Mouse (Mus musculus): ENCODE data around the gene Dpf2. TPM values are rescaled to one million over a fixed set of nuclear protein-coding genes. Genes with fewer than 3 reads are reported as not detected.

Gene Dpf2
- total RNA-seq, 2 experiments from 2014 or later: 101 TPM

DNA sequence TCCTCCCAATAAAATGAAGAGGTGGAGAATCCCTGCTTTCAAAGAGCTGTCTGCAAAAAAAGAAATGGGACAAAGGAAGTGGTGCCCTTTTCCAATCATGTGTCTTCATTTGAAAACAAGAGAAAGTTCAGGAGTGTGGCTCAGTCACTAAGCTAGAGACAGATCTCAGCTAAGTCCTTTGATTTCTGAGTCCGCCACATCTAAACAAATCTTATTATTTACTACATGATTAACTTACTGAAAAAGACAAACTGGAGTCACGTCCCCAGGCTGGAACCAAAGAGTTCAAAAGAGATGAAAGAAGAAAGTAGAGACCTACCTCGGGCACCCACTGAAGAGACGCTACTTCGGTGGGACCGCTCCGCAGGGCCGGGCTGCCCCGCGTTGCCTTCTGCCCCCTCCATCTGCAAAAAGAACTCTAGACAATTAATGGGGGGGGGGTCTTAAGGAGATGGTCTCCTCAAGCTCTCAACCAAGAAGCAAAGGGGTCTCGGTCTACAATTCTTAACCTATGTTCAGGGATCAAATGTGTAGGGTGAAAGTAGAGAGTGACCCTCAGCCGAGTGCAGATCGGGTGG lies 38.3 kb downstream of the Dpf2 start:
- intact Hi-C loops (cut with DNase I): no loop called here
- DNase-seq: no peak

GRCm38 (mm10) chr19:5872931-5873556 lies 39.8 kb downstream of the Dpf2 start:
- DNase-seq: no peak
- intact Hi-C loops (cut with DNase I): no loop called here

- intact Hi-C loops (cut with DNase I): no loop called here
Observed at GRCm38 (mm10) chr19:5872528-5872927, 40.3 kb downstream of the Dpf2 start.

GRCm38 (mm10) chr19:5871683-5872082 lies 41.1 kb downstream of the Dpf2 start:
- no peak for DNase-seq
- intact Hi-C loops (cut with DNase I): no loop called here

More at GRCm38 (mm10) chr19:5872528-5872927, 40.3 kb downstream of the Dpf2 start:
- no peak for DNase-seq

GRCm38 (mm10) chr19:5871273-5871672 lies 41.5 kb downstream of the Dpf2 start:
- peak; percentile 41 to 48 for DNase-seq
- intact Hi-C loops (cut with DNase I): no loop called here

GRCm38 (mm10) chr19:5868096-5868495 lies 44.7 kb downstream of the Dpf2 start:
- intact Hi-C loops (cut with DNase I): no loop called here
- no peak for DNase-seq

- peak in 1 of 2 experiments; percentile 37 for DNase-seq
Observed at GRCm38 (mm10) chr19:5864710-5865398, 48.0 kb downstream of the Dpf2 start.

GRCm38 (mm10) chr19:5863776-5864175 lies 49.0 kb downstream of the Dpf2 start:
- no peak for DNase-seq
- intact Hi-C loops (cut with DNase I): no loop called here

More at GRCm38 (mm10) chr19:5864710-5865398, 48.0 kb downstream of the Dpf2 start:
- intact Hi-C loops (cut with DNase I): no loop called here

GRCm38 (mm10) chr19:5862335-5863085 lies 50.3 kb downstream of the Dpf2 start:
- DNase-seq: no peak
- intact Hi-C loops (cut with DNase I): no loop called here

GRCm38 (mm10) chr19:5856604-5857003 lies 56.2 kb downstream of the Dpf2 start:
- intact Hi-C loops (cut with DNase I): no loop called here

DNA sequence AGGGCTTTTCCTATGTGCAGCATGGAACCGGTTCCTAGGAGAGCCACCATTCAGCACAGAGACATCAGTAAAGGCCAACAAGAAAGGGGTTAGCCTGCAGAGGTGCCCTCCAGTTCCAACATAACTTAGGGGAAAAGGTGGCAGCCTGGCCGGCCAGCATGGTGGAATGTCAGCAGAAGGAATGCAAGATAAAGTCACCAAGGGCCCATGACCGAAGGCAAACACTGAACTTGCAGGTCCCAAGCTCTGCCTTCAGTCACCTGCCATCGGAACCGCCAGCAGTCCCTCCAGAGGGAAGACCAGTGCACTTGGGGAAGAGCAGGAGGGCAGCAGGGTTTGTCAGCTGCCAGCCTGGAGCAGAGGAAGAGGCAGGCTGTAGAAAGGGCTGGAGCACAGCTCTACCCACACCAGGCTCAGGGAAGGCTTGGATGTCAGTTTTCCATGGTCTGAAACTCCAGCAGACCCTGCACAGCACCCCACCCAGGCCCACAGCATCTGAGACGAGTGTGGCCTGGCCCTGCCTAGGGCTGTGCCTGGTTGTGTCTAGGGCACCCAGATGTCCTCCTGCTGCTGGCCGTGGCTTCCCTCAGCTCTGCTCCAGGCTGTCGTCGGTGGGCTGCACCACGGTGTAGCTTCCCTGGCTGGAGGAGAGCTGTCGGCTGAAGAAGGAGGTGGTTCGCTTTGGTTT lies 60.6 kb downstream of the Dpf2 start:
- DNase-seq: peak in 1 of 2 experiments; percentile 36
- intact Hi-C loops (cut with DNase I): no loop called here

More at GRCm38 (mm10) chr19:5856604-5857003, 56.2 kb downstream of the Dpf2 start:
- no peak for DNase-seq

- DNase-seq: peak in 1 of 2 experiments; percentile 41
- intact Hi-C loops (cut with DNase I): loop anchor here (2.0 kb wide), 1 partner anchor 27 kb away; no protein-coding TSS in a partner anchor
Observed at GRCm38 (mm10) chr19:5851481-5851971, 61.3 kb downstream of the Dpf2 start.

DNA sequence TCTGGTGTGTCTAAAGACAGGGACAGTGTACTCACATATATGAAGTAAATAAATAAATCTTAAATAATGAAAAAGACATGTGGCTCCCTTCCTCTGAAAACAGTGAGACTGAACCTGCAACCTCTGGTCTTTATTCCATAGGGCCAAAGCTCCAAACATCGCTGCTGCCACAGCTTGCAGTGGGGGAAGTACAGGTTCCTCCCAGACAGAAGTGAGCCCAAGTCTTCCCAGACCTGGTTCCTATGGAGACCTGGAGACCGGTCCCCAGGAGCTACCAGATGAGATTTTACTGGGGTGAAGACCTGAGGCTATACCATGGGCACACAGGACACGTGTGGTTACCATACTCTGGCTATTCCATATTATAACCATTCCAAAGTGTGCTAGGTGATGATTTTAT lies 62.0 kb downstream of the Dpf2 start:
- DNase-seq: no peak
- intact Hi-C loops (cut with DNase I): loop anchor here (1.0 to 2.0 kb wide), 2 partner anchors 28 to 58 kb away; no protein-coding TSS in a partner anchor

GRCm38 (mm10) chr19:5849843-5850527 lies 62.8 kb downstream of the Dpf2 start:
- intact Hi-C loops (cut with DNase I): loop anchor here (1.0 to 2.0 kb wide), 2 partner anchors 29 to 57 kb away; no protein-coding TSS in a partner anchor
- peak; percentile 95 to 98 for DNase-seq

DNA sequence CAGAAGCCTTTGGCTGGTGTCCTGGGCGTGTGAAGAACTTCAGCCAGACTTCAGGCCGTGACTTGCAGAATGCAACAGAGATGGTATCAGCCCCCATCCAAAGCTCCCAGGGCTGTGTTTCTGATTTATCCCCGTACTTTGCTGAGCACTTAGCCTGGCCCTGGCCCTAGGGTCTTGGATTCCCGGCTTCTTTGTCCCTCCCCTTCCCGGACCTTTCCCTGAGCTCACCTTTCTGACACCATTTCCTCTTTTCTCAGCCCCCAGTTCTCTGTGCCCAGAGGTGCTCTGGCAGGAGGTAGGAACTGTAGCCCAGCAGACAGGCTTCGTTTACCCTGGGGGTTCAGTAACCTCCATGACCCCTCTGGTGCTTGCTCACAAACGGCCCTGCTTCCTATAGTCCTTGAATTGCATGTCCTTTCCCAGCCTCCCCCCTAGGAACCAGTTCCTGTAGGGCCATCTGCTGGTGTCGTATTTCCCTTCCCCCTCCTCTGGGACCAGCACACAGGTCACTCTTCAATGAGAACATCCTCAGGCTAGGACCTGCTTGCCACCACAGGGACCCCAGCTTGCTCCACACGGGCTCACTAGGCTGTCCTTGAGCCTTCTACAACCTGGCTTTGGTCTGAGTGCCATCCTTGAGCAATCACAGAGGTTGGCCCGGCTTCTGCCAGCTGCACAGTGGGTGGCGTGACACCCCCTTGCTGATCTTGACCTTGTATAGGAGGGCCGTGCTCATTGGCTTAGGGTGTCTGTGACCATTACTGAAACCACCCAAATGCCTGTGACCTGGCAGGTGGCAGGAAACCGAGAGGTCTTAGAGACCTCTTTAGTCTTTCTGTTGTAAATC lies 63.8 kb downstream of the Dpf2 start:
- DNase-seq: peak in 1 of 2 experiments; percentile 54
- intact Hi-C loops (cut with DNase I): no loop called here

DNA sequence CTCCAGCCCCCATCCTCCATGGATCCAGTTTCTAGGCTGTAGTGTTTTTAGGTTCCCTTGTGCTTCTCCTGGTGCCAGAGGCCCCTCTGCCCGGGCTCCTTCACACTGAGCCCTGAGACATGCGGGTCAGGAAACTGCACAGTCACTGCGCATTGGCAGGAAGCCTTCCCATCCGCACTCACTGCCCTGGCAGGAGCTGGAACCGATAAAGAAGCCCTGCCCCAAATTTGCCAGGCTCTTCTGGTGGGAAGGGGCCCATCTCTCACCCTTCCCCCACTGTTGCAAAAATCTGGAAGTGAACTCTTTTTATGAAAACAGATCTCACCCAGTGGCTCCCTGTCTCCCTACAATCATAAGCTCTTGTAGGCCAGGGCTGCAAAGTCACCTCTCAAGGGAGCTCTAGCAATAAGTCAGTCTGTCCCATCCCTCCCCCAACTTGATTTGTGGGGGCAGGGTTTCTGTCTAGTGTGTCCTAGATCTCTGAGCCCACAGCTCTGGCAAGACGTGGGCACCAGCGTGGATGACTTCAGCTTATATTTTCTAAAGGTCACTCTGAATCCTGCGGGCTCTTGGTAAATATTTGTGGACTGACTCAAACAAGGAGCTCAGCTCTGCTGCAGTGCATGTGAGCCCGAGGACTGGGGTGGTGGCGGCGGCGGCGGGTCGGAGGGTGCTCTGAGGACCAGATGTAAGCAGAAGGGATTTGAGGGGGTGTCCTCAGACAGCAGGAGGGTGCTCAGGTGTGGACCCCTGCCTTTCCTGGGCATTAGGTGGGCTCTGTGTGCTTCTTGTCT lies 64.6 kb downstream of the Dpf2 start:
- intact Hi-C loops (cut with DNase I): no loop called here

GRCm38 (mm10) chr19:5847306-5847796 lies 65.5 kb downstream of the Dpf2 start:
- peak in 1 of 2 experiments; percentile 42 for DNase-seq
- intact Hi-C loops (cut with DNase I): no loop called here

More for the DNA sequence above, 64.6 kb downstream of the Dpf2 start:
- DNase-seq: peak; percentile 71 to 76

Measured in heart, postnatal 14 days (tissue).